Mouse (Mus musculus): ENCODE results near the gene Myh7.

DNA sequence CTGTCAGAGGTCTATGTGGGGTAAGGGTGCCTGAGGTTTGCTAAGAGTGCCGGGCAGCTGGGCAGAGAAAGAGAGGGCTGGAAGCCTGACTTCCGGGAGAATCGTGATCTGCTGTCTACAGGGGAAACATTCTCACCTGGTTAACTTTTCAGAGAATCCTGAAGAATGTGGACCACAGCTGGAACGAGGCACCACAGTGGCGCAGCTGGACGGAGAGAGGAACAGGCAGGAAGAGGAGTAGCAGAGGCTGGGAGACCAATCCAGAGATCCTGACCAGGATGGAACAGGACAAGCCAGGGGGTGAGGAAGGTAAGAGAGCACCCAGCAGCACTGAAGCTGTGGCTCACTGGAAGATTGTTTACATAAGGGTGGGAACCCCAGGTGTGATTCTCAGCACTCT, 28.8 kb downstream of the Myh7 start:
- TF ChIP-seq CTCF (IDR thresholded peaks at IDR 0.05; ENCODE audit: control insufficient read depth, insufficient read depth, insufficient replicate concordance, low read depth, low read length) (no peak), POLR2A (IDR thresholded peaks at IDR 0.05; ENCODE audit: control insufficient read depth, low read depth, low read length) (no peak)

Data from testis, adult 2 months (tissue).